Mouse (Mus musculus) ES-E14 (cell line): ENCODE measurements around the gene 2310061I04Rik.

Source experiments
- CHD2 ChIP-seq: IDR thresholded peaks from 2 replicates; pipeline ENCODE4 v1.6.1; 2014; ENCODE audit warnings: mild to moderate bottlenecking, low read depth, low read length, inconsistent platforms
- ZC3H11A ChIP-seq: IDR thresholded peaks from 2 replicates; pipeline ENCODE4 v1.6.1; 2012; ENCODE audit warnings: low read depth, mild to moderate bottlenecking, inconsistent platforms, low read length, borderline replicate concordance
- ZNF384 ChIP-seq: IDR thresholded peaks from 2 replicates; pipeline ENCODE4 v1.6.1; 2012; ENCODE audit warnings: low read depth, low read length, inconsistent platforms

- TF ChIP-seq CHD2 (no peak), ZC3H11A (no peak), ZNF384 (no peak)
Measured at GRCm38 (mm10) chr17:35868165-35868820, 28.9 kb downstream of the 2310061I04Rik start.
